Mouse (Mus musculus) lung, postnatal 0 days (tissue): ENCODE results near the gene Srrt. TPM values are rescaled to one million over a fixed set of nuclear protein-coding genes. Genes with fewer than 3 reads are reported as not detected.
"Not testable (repeated sequence)": the region's sequence is repeated elsewhere in the genome, so short reads cannot be mapped to it uniquely, and the experiment has no call there.

Source experiments
- ATAC-seq: fragments of 200-750 bp; cut with Nextera tagmentation; 2 replicates; pipeline ENCODE4 v1.8.0; 2017; ENCODE audit warnings: moderate library complexity
- DNase-seq: peaks from one replicate; pipeline ENCODE4 v3.0.0-alpha.2; 2016; ENCODE audit warnings: low spot score
- H3K27ac ChIP-seq: fragments of 300-500 bp; sonication (generic); 2 replicates; pipeline ENCODE4 v1.5.1; 2014; ENCODE audit warnings: antibody characterized with exemption, mild to moderate bottlenecking, low read length, mixed read lengths
- H3K27me3 ChIP-seq: fragments of 300-500 bp; sonication (generic); replicated peaks from 2 replicates; pipeline ENCODE4 v1.6.1; 2014; ENCODE audit warnings: low read length, mixed read lengths; ENCODE audit not compliant: insufficient read depth
- H3K36me3 ChIP-seq: fragments of 300-500 bp; sonication (generic); 2 replicates; pipeline ENCODE4 v1.6.1; 2014; ENCODE audit warnings: low read length, mixed read lengths; ENCODE audit not compliant: insufficient read depth
- H3K4me1 ChIP-seq: fragments of 300-500 bp; sonication (generic); 2 replicates; pipeline ENCODE4 v1.6.1; 2014; ENCODE audit warnings: antibody characterized with exemption, low read depth, low read length, mixed read lengths; ENCODE audit not compliant: insufficient read depth
- H3K4me2 ChIP-seq: fragments of 300-500 bp; sonication (generic); replicated peaks from 2 replicates; pipeline ENCODE4 v1.6.1; 2014; ENCODE audit warnings: low read depth, mild to moderate bottlenecking, low read length, moderate library complexity, mixed read lengths
- H3K4me3 ChIP-seq: fragments of 300-500 bp; sonication (generic); 2 replicates; pipeline ENCODE4 v1.5.1; 2014; ENCODE audit warnings: low read depth, low read length
- H3K9ac ChIP-seq: fragments of 300-500 bp; sonication (generic); replicated peaks from 2 replicates; pipeline ENCODE4 v1.6.1; 2014; ENCODE audit warnings: low read depth, mild to moderate bottlenecking
- H3K9me3 ChIP-seq: fragments of 300-500 bp; sonication (generic); 2 replicates; pipeline ENCODE4 v1.6.1; 2016; ENCODE audit warnings: low read length, mixed read lengths
- CTCF ChIP-seq: IDR thresholded peaks from 2 replicates; pipeline ENCODE4 v1.5.1; 2016; ENCODE audit warnings: antibody characterized with exemption, mild to moderate bottlenecking
- EP300 ChIP-seq: IDR thresholded peaks from 2 replicates; pipeline ENCODE4 v1.6.1; 2016; ENCODE audit warnings: antibody characterized with exemption, mild to moderate bottlenecking, control low read depth
- WGBS: fragments of 180-500 bp; shearing (Covaris S2); extraction: QIAGEN DNeasy Blood & Tissue Kit; methylation state at CpG from one replicate; pipeline ENCODE4 v1.1.7; 2014; 5-methylcytosine and 5-hydroxymethylcytosine counted together
- polyA plus RNA-seq: library from polyadenylated mRNA; unstranded; fragments of >200 nt; fragmentation: Nextera tagmentation; extraction: Ambion mirVana; gene quantifications from 2 replicates; pipeline ENCODE4 v1.2.1, GENCODE M21; 2015

The Srrt gene
- polyA plus RNA-seq, 1 experiment from 2014 or later = 30.9 TPM

DNA sequence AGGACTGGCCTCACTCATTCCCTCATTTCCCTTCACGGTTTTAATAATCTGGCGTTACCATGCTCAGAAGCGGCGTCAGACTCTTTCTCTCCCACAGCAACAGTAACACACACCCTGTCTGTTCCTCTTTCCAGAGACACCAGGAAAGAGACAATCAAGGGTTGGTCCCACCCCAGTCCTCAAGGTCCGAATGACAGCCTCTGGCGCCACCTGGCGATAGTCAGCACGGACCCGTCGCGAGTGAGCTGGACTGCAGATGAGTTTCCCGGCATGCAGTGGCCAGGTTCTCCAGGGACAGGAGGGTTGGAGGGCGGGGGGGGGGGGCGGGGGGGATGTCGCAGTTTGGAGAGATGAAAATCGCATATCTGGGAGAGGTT, 20.8 kb downstream of the Srrt start:
- TF ChIP-seq EP300 (no peak), CTCF (peak; percentile 88)
- peaks cover 16% of the 10 kb centered on the region for H3K27me3 ChIP-seq
- ATAC-seq = peak; percentile 64
- no peaks in the 10 kb centered on the region for H3K9me3 ChIP-seq
- H3K36me3 ChIP-seq = no peaks in the 10 kb centered on the region
- H3K4me3 ChIP-seq = peak overlapping the region; percentile 17; the same call in 1 of the 2 replicates
- H3K4me2 ChIP-seq = peak overlapping the region; percentile 49
- WGBS = under 1% methylated on average over 16 of the region's 16 CpGs
- no peak overlapping the region for H3K27ac ChIP-seq
- no peak overlapping the region for H3K9ac ChIP-seq
- DNase-seq = peak; percentile 87
- H3K4me1 ChIP-seq = peaks cover 11% of the 10 kb centered on the region

DNA sequence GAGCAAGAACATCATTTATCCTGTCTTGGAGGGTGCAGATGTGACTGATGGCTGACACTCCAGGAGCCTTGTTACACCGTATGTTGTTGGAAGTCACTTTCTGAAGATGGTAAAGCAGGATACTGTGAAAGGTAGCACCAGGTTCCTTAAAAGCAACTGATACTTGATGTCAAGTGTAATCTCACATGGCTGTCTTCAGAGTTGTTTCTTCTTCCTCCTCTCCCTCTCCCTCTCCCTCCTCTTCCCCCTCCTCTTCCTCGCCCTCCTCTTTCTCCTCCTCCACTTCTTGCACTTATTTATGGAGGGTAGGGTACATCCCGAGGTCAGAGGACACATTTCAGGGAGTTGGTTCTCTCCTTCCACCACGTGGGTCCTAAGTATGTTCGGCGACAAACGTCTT, 21.5 kb downstream of the Srrt start:
- TF ChIP-seq CTCF (no peak), EP300 (no peak)
- no peak overlapping the region for H3K4me3 ChIP-seq
- no peaks in the 10 kb centered on the region for H3K9me3 ChIP-seq
- H3K27me3 ChIP-seq = peaks cover 16% of the 10 kb centered on the region
- H3K9ac ChIP-seq = no peak overlapping the region
- no peak overlapping the region for H3K4me2 ChIP-seq
- DNase-seq (no peak), ATAC-seq (no peak)
- no peaks in the 10 kb centered on the region for H3K36me3 ChIP-seq
- H3K27ac ChIP-seq = no peak overlapping the region
- H3K4me1 ChIP-seq = peaks cover 11% of the 10 kb centered on the region
- 37% methylated on average over 7 of the region's 7 CpGs for WGBS

DNA sequence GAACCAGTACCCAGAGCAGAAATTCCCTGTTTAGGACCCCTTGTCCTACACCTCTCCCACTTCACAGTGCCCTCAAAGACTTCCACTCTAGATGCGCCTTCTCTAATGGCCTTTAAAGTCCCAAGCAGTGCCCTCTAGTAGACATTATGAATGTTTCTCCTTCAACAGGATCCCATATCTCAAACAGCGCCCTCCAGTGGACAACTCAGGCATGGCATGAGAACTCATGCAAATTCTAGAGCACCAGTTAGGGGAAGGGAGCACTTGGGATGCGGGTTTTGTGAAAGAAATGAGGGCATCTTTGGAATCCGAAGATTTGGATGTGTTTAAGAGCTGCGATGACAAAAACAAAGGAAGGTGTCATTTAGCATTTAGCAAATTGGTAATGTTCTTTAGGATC, 22.4 kb downstream of the Srrt start:
- H3K4me3 ChIP-seq = no peak overlapping the region
- H3K4me1 ChIP-seq = peaks cover 11% of the 10 kb centered on the region
- no peaks in the 10 kb centered on the region for H3K9me3 ChIP-seq
- no peaks in the 10 kb centered on the region for H3K36me3 ChIP-seq
- TF ChIP-seq CTCF (peak; percentile 79), EP300 (no peak)
- H3K27me3 ChIP-seq = peaks cover 16% of the 10 kb centered on the region
- no peak overlapping the region for H3K27ac ChIP-seq
- no peak overlapping the region for H3K9ac ChIP-seq
- ATAC-seq = no peak
- peak; percentile 50 for DNase-seq
- WGBS = 65% methylated on average over 5 of the region's 5 CpGs
- H3K4me2 ChIP-seq = no peak overlapping the region

DNA sequence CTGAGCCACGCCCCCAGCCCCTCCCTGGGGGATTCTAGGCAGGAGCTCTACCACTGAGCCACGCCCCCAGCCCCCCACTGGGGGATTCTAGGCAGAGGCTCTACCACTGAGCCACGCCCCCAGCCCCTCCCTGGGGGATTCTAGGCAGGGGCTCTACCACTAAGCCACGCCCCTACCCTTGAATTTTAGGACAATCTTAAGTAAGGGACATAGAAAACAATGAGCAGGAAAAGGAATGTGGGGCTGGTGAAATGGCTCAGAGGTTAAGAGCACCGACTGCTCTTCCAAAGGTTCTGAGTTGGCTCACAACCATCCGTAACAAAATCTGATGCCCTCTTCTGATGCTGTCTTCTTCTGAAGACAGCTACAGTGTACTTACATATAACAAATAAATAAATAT, 23.1 kb downstream of the Srrt start:
- H3K4me3 ChIP-seq, DNase-seq, H3K4me2 ChIP-seq, ATAC-seq, H3K9me3 ChIP-seq, H3K27ac ChIP-seq, H3K36me3 ChIP-seq, H3K9ac ChIP-seq: not testable (repeated sequence)
- Histone ChIP-seq H3K4me1 (peaks cover 11% of the 10 kb centered on the region), H3K27me3 (peaks cover 14% of the 10 kb centered on the region)
- WGBS = 88% methylated on average over 4 of the region's 6 CpGs

DNA sequence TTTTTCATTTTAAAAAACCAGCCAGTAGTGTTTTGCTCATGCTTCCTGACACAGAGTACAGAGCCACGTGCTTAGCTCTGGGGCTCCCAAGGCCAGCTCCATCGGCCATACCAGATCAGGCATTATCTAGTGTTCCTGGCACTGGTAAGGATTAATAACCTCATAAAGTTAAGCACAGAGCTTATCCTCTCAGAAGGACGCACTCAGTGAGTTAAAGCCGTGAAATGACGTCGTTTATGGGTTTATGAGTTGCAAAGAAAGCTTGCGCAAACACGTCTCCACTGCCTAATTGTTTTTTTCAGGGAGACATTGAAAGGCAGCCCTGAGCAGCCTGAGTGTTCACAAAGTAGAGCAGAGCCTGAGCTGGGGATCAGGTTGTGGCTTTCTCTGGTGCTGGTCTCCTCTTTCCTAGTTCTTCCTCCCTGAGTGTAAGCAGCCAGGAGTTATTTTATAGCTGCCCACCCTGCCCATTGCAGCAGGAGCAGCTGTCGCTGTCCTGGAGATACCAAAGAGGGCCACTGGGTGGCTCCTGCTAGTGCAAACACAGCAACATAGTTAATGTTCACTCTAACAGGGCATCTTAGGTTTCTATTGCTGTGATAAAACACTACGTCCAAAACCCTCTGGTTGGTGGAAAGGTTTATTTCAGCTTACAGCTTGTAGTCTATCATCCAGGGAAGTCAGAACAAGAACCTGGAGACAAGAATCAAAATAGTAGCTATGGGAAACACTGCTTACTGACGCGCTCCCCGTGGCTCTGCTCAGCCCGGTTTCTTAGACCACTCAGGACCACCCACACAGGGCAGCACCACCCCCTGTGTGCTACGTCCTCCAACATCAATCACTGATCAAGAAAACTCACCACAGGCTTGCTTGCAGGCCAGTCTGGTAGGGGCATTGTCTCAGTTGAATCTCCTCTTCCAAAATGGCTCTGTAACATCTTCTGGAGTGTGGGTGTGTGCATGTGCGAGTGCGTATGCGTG, 29.8 kb downstream of the Srrt start:
- Histone ChIP-seq H3K4me1 (no peaks in the 10 kb centered on the region), H3K36me3 (no peaks in the 10 kb centered on the region), H3K4me3 (no peak overlapping the region), H3K4me2 (no peak overlapping the region), H3K27me3 (no peaks in the 10 kb centered on the region), H3K27ac (no peak overlapping the region), H3K9ac (no peak overlapping the region), H3K9me3 (no peaks in the 10 kb centered on the region)
- TF ChIP-seq EP300 = no peak
- peak; percentile 70 for TF ChIP-seq CTCF
- 37% methylated on average over 18 of the region's 18 CpGs for WGBS
- peak; percentile 50 for DNase-seq
- ATAC-seq = peak; percentile 44; the same call in 1 of the 2 replicates

DNA sequence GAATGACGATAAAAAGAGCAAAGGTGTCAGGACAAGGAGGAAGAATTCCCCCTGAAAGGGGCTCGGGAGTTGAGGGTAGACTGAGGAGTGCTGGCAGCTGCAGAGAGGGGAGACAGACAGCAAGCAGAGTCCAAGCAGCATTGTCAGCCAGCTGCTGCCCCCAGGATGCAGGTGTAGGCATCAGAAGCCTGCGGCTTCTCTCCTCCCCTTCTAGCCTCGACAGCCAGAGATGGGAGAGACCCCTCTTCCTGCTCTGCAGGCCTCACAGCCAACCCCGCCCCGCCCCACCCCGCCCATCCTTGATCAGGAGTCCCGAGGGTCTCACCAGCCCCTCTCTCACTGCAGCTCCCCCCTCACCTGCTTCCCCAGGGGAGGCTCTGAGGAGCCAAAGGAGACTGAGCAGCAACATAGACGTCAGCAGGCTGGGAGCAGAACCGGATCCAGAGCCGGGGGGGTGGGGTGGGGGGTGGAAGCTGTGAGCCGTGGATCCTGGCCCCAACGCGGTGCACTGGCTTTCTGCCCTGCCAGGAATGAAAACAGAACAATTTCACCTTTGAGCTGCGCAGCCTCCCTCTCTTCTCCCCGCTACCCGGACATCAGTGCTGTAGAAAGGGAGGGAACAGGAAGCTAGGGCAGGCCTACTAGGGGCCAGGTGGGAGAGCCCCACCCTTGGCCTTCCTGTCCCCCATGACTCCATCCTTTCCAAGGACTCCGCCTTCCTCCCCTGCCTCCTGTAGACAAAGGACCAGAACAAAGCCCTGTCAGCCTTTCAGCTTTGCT, 39.2 kb downstream of the Srrt start:
- Histone ChIP-seq H3K4me1 (no peaks in the 10 kb centered on the region), H3K4me2 (0 out of 2 replicates have a peak overlapping the region, but pooled peaks have one; percentile 1), H3K27ac (no peak overlapping the region), H3K9ac (no peak overlapping the region), H3K4me3 (no peak overlapping the region), H3K27me3 (no peaks in the 10 kb centered on the region), H3K9me3 (no peaks in the 10 kb centered on the region), H3K36me3 (no peaks in the 10 kb centered on the region)
- DNase-seq (no peak), ATAC-seq (no peak; the same call in 1 of the 2 replicates)
- 20% methylated on average over 12 of the region's 18 CpGs for WGBS
- TF ChIP-seq EP300 = no peak
- no peak for TF ChIP-seq CTCF
